Mouse (Mus musculus) adrenal gland, postnatal 25 days (tissue): ENCODE measurements at regions not wholly inside any gene's neighbourhood (a gene's known extent, or its start where the extent isn't known, plus 50 kb on each side); places are given as distances from the start of the nearest gene placed in this dataset.
"Not testable (repeated sequence)": the region's sequence is repeated elsewhere in the genome, so short reads cannot be mapped to it uniquely, and the experiment has no call there.

Source experiments
- DNase-seq: peaks from one replicate; pipeline ENCODE4 v3.0.0; 2021; ENCODE audit warnings: mixed read lengths

- DNase-seq = peak; percentile 7
These were observed 430.5 kb upstream of the Arid1b start for GRCm38 (mm10) chr17:4563641-4564040.

- DNase-seq = no peak
These were observed 417.2 kb upstream of the Arid1b start for GRCm38 (mm10) chr17:4576883-4577282.

- DNase-seq = peak; percentile 17
These were observed 412.3 kb upstream of the Arid1b start for GRCm38 (mm10) chr17:4581851-4582250.

GRCm38 (mm10) chr17:4610481-4610880 is 383.7 kb upstream of the Arid1b start:
- no peak for DNase-seq

- DNase-seq = peak; percentile 7
These were observed 383.1 kb upstream of the Arid1b start for GRCm38 (mm10) chr17:4610993-4611392.

GRCm38 (mm10) chr17:4611711-4612110 is 382.4 kb upstream of the Arid1b start:
- no peak for DNase-seq

- no peak for DNase-seq
These were observed 382.0 kb upstream of the Arid1b start for GRCm38 (mm10) chr17:4612136-4612535.

- no peak for DNase-seq
These were observed 381.4 kb upstream of the Arid1b start for GRCm38 (mm10) chr17:4612741-4613140.

GRCm38 (mm10) chr17:4620361-4620760 is 373.8 kb upstream of the Arid1b start:
- DNase-seq = no peak

- not testable (repeated sequence) for DNase-seq
These were observed 368.0 kb upstream of the Arid1b start for GRCm38 (mm10) chr17:4626126-4626525.

GRCm38 (mm10) chr17:4627542-4627941 is 366.6 kb upstream of the Arid1b start:
- no peak for DNase-seq

GRCm38 (mm10) chr17:4631122-4631521 is 363.0 kb upstream of the Arid1b start:
- no peak for DNase-seq

GRCm38 (mm10) chr17:4632506-4632905 is 361.6 kb upstream of the Arid1b start:
- DNase-seq = no peak

- DNase-seq = no peak
These were observed 360.4 kb upstream of the Arid1b start for GRCm38 (mm10) chr17:4633771-4634170.

GRCm38 (mm10) chr17:4636796-4637353 is 357.3 kb upstream of the Arid1b start:
- DNase-seq = peak; percentile 12

GRCm38 (mm10) chr17:4639531-4639930 is 354.6 kb upstream of the Arid1b start:
- no peak for DNase-seq

- DNase-seq = peak; percentile 23
These were observed 353.6 kb upstream of the Arid1b start for GRCm38 (mm10) chr17:4640555-4640954.

GRCm38 (mm10) chr17:4641166-4641565 is 353.0 kb upstream of the Arid1b start:
- no peak for DNase-seq

GRCm38 (mm10) chr17:4642046-4642445 is 352.1 kb upstream of the Arid1b start:
- no peak for DNase-seq

- no peak for DNase-seq
These were observed 350.8 kb upstream of the Arid1b start for GRCm38 (mm10) chr17:4643343-4643742.

- DNase-seq = no peak
These were observed 345.5 kb upstream of the Arid1b start for GRCm38 (mm10) chr17:4648603-4649002.

GRCm38 (mm10) chr17:4654221-4654620 is 339.9 kb upstream of the Arid1b start:
- DNase-seq = no peak

- DNase-seq = no peak
These were observed 332.1 kb upstream of the Arid1b start for GRCm38 (mm10) chr17:4661996-4662395.

- no peak for DNase-seq
These were observed 325.6 kb upstream of the Arid1b start for GRCm38 (mm10) chr17:4668511-4668910.

- no peak for DNase-seq
These were observed 320.9 kb upstream of the Arid1b start for GRCm38 (mm10) chr17:4673271-4673670.
